Mouse (Mus musculus) spleen, postnatal 36 days (tissue): ENCODE results near the gene Lyz2.
"Not testable (repeated sequence)": the region's sequence is repeated elsewhere in the genome, so short reads cannot be mapped to it uniquely, and the experiment has no call there.

Source experiments
- DNase-seq, 2 experiments: peaks; one replicate each; pipeline ENCODE4 v3.0.0; 2022; ENCODE audit warnings: low spot score in 2 of 2, mixed read lengths in 1 of 2

The Lyz2 gene

DNA sequence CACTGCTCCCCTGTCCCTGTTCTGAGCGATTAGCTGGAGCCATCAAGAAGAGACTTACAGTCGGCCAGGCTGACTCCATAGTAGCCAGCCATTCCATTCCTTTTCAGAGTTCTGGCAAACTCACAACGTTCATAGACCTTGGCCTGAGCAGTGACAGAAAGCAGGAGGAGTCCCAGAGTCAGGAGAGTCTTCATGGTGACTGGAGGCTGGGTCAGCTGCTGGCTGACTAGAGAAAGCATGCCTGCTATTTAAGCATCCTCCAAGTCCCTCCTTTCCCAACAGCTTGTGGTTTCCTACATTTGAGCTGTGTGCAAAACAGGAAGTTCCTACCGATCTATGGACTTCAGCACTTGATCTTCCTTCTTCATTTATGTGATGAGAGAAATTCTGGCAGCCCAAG, at the start of gene Lyz2:
Lyz2 (minus strand) TSS at position 273 of the 400 bp plus-strand sequence.
- peak in 1 of 2 experiments; percentile 15 for DNase-seq

DNA sequence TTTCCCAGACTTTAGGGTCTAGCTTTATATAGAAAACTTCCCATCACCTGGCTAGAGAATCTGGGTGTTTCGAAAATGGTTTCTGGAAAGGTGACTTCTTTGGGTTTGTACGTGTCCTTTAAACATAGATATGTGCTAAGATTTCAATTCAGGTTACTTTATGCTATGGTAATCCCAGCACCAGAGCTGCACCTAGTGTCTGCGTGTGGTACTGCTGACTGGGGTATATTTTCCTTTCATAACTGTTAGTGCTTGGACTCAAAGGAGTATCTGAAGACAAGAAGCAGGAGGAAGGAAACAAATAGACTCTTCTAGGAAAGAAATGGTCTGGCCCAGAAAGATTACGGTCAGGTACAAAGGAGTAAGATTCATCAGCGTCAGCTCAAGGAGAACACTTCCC, 48.4 kb upstream of the Lyz2 start:
- peak; percentile 29 to 45 for DNase-seq

DNA sequence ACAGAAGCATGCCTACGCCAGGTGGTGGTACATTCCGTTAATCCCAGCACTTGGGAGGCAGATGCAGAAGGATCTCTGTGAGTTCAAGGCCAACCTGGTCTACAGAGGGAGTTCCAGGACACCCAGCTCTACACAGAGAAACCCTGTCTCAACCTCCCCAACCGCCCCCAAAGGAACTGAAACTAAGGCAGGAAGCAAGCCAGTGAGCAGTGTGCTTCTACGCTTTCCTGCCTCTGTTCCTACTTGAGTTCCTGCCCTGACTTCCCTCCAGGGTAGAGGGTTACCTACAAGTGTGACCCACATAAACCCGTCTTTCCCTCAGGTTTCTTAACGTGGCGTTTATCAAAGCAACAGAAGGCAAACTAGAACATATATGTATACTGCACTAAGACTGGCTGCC, 41.7 kb upstream of the Lyz2 start:
- peak; percentile 77 to 81 for DNase-seq

DNA sequence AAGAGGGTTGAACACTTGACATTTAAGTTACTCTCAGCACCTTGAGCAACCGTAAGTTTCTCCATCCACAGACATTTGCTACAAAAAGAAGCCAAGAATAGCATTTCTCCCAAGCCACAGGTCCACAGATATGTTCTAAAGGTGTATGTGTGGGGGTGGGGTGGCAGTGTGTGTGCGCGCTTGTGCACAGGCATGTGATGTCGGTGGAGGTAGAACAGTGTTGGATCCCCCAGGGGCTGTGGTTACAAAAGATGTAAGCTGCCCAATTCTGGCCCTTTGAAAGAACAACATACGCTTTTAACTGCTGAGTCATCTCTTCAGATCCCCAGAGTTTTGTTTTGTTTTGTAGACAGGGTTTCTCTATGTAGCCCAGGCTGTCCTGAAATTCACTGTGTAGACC, 40.5 kb upstream of the Lyz2 start:
- no peak for DNase-seq

DNA sequence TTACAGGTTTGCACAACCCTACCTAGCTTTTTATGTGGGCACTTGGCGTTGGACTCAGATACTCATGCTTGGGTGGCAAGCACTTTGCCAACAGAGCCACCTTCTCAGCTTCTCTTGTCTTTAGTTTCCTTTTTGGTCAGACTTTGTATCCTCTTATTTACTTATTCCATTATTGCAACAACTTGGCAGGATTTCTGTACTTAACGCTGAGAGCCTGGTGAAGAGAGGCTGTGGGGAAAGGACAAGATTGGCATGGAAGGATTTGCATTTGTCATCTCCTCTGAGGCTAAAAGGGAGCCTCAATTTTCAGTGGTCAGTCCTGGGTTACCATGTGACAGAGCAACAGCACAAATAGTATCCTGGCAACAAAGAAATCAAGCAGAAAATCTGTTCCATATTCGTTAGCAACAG, 38.5 kb upstream of the Lyz2 start:
- DNase-seq: no peak

DNA sequence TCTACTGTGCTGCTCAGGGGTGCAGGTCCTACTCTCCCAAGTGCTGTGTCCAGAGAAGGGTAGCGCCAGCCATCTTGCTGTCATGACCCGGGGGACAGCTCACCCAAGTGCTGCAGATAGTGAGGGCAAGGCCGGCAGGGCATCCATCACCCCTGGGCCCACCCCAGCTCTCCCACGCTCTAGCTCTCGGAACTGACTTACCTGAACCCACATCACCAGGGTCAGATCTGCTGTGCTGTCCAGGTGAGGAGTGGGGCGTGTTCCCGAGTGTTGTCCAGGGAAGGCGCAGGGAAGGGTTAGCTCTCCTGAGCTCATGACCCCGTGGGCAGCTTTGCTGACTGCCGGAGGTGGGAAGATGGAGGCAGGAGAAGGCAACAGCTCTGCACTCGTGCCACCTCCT, 34.3 kb upstream of the Lyz2 start:
- DNase-seq: no peak

DNA sequence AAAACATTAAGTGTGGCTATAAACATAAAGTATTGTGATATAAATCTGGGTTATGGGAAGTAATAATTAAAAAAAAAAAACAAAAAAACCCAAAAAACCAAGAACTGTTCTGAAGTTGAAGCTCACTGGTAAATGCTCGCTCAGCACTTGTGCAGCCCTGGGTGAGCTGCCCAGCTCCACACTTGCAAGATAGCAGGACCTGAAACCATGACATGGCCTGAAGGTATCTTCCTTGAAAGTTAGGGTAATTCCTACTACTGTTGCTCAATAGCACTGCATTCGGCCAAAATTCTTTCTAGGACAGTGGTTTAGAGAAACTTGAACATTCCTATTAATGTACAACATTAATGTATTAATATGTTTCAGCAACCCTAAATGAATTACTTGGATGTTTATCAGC, 31.0 kb upstream of the Lyz2 start:
- no peak for DNase-seq

DNA sequence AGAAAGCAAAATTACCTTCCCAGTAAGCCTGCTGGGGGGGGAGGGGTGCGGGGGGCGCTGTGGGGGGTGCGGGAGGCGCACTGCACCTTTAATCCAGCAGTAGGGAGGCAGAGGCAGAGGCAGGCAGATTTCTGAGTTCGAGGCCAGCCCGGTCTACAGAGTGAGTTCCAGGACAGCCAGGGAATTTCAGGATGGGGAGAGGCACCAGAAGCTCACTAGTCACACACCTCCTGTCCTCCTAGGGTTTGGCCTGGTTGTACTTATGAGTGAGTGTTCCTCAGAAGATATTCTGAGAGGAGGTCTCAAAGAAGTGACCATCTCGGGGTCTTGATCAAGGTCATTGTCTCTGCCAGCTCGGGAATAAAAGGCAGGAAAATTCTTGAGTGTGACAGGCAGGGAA, 30.0 kb upstream of the Lyz2 start:
- DNase-seq: no peak

DNA sequence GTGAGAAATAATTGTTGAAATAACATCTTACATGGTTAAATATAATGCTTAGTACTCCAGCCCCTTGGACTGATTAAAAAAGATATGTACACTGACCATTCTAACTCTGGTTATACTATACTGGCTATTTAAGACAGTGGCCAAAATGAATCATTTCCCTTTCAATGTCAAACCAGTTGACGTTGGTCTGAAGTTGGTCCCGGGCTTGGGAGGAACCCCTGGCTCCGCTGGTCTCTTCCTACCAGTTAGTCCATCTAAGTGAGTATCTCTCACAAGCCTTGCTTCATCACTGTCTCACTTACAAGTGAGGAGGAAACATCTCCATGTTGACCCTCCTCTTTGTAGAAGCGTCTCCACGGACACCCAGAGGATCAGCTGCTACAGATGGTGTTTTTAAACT, 22.2 kb upstream of the Lyz2 start:
- no peak for DNase-seq

DNA sequence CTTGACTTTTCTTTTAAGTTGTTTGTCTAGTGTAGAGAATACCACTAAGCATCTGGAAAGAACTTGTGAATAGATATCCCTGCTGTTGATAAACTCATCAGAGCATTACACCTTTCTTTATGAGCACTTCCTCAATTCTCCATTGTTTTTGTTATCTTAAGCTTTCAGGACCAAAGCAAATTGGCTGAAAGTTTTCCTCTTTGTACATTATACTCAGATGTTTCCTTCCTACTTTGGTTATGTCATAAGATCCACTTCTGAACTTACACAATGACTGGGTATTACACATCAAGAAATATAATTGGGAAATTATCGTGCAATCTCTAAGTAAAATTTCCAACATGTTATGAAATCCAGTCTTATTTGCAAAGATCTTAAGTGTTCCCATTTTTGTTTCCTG, 19.6 kb upstream of the Lyz2 start:
- DNase-seq: no peak

DNA sequence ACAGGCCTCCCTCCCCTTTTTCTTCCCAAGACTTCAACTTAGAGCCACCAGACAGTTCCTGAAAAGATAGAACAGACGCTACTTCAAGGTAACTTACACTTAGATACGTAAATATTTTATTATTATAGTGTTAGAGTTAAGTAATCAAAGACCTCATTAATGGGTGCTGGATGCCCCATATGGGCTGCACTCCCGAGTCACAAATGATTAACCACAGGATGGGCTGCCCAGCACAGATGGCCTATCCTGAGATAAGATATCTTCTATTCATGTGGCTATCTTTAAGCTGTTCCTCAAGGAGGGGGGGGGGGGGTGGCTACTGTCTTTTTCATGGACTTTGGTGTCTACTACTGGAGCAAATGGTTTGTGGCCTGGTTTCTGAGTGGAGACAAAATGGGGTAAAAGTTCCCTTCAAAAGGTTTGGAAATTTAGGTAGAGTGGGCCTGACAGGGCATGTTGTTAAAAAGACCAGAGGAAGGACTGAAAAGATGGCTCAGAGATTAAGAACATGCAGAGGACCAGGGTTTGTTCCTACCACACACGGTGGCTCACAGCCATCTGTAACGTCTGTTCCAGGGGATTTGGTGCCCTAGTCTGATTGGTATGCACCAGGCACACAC, 17.9 kb upstream of the Lyz2 start:
- DNase-seq: no peak

DNA sequence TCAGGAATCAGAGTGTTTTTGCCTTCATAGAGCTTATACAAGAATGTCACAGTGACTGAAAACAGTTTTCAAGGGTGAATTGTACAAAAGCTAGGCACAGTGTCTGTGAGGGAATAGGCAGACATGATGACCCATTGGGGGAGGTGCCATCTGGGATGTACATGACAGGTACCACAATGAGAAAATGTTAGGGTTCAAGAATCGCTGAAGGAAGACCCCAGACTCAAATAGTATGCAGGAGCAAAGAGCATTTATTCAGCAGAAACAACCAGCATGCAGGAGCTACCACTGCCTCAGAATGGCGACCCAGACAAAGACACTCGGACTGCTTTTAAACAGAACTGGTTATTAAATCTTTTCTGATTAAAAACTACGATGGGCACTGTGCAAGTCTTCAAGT, 17.0 kb upstream of the Lyz2 start:
- DNase-seq: no peak

DNA sequence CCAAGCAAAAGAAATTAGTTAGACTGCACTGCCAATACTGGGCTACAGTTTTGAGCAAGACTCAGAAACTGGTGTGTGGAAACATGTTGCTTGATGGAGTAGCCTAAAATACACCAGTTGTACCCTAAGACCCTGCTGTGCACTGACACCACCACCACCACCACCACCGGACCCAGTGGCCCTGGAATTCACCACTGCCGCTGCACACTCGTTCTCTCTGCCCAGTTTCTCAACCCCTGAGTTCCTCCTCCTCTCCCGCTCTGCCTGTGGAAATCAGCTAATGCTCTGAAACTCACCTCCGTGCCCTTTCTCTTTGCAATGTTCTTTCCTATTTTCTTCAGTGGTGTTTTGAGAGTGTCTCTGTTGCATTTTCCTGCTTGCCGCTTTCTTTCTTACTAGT, 16.2 kb upstream of the Lyz2 start:
- DNase-seq: no peak

DNA sequence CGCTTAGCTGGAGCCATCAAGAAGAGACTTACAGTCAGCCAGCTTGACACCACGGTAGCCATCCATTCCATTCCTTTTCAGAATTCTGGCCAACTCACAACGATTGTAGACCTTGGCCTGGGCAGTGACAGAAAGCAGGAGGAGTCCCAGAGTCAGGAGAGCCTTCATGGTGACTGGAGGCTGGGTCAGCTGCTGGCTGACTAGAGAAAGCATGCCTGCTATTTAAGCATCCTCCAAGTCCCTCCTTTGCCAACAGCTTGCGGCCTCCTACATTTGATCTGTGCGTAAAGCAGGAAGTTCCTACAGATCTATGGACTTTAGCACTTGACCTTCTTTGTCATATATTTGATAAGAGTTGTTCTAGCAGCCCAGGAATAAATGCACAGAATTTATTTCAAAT, 10.6 kb upstream of the Lyz2 start, which contains the start of gene Lyz1:
Lyz1 (minus strand) TSS at position 198 of the 400 bp plus-strand sequence.
- DNase-seq: no peak

DNA sequence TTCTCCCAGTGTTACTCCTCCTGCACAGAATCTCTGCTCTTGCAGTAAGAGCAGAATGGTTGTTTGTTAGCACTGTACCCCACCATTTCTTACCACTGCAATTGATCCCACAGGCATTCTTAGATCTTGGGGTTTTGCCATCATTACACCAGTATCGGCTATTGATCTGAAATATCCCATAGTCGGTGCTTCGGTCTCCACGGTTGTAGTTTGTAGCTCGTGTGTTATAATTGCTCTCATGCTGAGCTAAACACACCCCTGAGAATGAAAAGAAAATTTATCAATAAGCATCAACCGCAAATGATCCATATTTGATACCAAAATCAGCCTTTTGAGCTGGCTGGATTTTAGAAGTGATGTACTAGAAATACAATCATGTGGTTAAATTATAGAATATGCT, 8.8 kb upstream of the Lyz2 start:
- not testable (repeated sequence) for DNase-seq

DNA sequence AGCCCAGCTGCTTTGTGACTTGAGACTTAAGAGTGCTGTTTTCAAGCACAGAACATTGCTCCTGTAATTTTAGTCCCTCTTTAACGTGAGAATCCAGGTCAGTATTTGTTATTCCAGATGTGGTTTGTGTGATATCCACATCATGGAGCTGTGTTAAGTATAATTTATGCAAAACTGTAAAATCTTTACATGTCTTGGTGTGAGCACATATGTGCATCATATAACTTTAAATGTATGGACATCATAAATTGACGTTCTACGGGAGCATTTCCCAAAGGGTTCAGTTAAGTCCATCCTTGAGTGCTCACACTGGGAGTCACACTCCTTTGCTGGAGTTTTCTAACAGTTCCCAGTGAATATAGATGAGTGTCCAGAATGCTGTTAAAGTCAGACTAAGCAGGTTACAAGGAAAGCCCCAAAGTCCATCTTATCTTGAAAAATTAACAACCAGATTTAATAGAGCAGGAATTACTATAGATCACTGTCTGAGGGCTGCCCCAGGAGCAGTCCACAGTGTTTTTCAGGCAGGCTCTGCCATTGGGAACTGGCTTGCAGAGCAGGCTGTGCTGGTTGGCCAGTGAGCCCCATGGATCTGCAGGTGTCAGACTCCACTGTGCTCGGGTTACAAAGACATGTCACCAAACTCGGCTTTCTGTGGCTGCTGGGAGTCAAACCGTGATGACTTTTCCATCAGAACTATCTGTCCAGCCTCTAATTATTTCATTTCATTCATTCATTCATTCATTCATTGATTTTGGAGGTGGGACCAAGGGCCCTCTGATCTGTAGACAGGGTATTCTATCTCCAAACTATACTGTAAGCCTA, 8.1 kb upstream of the Lyz2 start:
- DNase-seq: no peak

DNA sequence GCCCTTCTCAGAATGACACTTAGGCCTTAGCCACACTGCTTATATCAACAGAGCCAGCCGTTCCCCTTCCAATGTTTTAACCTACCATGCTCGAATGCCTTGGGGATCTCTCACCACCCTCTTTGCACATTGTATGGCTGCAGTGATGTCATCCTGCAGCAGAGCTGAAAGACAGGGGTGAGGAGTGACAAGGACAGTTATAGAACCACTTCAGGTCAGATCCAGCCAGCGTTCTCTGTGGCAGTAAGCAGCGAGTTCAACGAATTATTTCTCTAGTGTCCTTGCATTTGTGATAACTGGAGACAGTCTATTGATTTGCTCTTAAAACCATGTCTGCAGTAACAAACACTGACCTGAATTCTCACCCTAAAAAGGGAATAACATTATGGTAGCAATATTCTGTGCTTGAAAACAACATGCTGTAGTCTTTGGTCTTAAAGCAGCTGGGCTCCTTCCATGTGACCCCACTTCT, 6.9 kb upstream of the Lyz2 start:
- not testable (repeated sequence) for DNase-seq

DNA sequence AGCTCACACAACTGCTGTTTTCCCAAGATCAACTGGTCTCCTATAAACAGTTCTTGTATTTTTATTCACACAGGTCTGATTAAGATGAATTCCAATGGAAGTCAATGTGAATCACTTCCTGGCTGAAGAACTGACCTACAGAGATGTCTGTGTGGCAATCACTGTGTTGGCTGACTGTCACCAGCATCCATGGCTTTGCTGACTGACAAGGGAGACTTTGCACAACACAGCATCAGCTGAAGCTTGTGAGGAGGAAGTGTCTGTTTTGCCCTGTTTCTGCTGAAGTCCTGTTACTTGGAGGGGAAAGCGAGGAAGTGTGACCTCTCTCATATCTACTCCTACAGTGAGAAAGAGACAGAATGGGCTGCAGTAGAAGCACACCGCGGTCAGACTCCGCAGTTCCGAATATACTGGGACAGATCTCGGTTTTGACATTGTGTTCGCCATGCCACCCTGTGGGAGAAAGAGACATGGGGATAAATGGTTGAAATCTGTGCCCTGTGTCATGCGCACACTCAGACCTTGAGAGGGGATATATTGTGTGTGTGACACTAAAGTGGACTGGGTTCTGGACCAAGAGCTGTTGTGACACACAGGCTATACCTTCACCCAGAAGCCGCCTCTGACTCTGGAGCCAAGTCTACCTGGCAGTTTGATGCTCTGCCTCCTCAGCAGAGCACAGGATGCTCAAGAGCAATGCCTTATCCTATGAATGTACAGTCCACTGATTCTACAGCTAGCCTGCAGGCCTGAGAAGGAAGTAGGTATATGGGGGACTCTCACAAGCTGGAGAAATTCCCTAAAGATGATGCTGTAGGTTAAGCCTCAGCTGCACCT, 6.3 kb upstream of the Lyz2 start:
- no peak for DNase-seq

DNA sequence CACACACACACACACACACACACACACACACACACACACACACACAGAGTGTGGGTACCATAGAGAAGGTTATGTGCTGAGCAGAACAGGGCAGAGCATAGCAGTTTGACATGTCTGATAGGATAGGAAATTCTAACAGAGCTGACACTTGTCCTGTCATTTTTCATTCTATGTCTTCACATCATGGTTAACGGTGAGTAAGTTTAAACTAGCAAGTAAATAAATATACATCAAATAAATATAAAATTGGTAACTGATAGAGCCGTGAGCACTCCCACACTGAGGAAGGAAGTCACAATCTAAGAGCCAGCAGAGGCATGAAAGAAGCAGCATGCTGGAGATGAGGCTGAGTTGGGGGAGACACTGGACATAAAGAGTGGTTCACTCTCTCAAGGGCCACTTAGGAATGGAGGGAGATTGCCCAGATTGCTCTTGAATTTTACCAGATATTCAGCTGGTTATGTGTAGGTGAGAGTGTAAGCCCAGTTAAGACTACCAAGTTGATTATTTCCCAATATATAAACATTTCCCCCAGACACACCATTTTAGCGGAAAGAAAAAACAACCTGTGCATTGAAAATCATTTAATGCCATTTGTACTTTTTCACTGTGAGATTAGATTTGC, 5.2 kb upstream of the Lyz2 start:
- DNase-seq: no peak

DNA sequence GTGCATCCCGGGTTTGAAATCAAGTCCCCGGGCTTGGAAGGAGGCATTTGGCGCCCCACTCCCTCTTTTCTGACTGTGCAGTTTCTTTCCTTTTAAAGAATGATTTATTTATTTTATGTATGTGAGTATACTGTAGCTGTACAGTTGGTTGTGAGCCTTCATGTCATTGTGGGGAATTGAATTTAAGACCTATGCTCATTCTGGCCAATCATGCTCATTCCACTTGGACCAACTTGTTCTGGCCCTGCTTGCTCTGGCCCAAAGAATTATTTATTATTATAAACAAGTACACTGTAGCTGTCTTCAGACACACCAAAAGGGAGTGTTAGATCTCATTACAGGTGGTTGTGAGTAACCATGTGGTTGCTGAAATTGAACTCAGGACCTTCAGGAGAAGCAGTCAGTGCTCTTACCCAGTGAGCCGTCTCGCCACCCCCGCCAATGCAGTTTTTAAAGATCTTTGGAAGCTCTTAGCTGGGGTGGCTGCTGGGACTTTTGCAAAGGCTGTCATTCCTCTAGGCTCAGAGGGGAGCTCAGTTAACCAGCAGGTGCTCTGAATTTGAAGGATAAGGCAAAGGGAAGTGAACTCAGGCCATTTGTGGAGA, 4.3 kb upstream of the Lyz2 start:
- no peak for DNase-seq

DNA sequence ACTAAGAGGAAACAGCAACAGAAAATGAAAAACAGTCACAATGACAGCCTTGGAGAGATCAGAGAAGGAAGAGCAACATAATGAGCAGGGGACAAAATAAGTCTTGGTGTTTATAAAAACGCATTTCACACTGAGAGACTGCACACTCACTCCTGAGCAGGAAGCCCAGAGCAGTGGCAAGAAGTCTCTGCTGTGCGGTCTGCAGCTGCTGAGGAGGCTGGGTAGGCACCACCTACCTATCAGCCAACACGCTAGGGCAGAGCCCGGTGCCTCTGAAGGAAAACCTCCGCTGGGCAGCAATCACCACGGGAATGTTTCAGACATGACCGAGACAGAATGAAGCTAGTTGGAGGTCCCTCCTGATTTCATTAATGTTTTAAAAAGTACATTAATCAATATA, 3.5 kb upstream of the Lyz2 start:
- DNase-seq: not testable (repeated sequence)
